Mouse (Mus musculus) large intestine, adult 2 months (tissue): ENCODE data around the gene Nrxn3. TPM values are rescaled to one million over a fixed set of nuclear protein-coding genes. Genes with fewer than 3 reads are reported as not detected.

Experiments
- DNase-seq: peaks from one replicate; pipeline ENCODE4 v3.0.0-alpha.2; 2012; ENCODE audit warnings: low read depth, low spot score
- WGBS: fragments of 180-500 bp; shearing (Covaris S2); methylation state at CpG from one replicate; pipeline ENCODE4 v1.1.7; 2018; 5-methylcytosine and 5-hydroxymethylcytosine counted together
- polyA plus RNA-seq: library from polyadenylated mRNA; depleted of rRNA; stranded (reverse); fragments of >200 nt; gene quantifications from 2 replicates; pipeline ENCODE4 v1.2.3, GENCODE M21; 2012

The Nrxn3 gene
- polyA plus RNA-seq, 1 experiment, result 0.06 TPM

- 4% methylated on average over 1 of the region's 1 CpGs for WGBS
- no peak for DNase-seq
Observed at GRCm38 (mm10) chr12:88900728-88901080, 178.0 kb downstream of the Nrxn3 start.

GRCm38 (mm10) chr12:88910761-88911160 is 188.1 kb downstream of the Nrxn3 start:
- 48% methylated on average over 2 of the region's 2 CpGs for WGBS
- no peak for DNase-seq

- no peak for DNase-seq
- 44% methylated on average over 2 of the region's 2 CpGs for WGBS
Observed at GRCm38 (mm10) chr12:88916752-88917151, 194.1 kb downstream of the Nrxn3 start.

- WGBS, result 64% methylated on average over 3 of the region's 3 CpGs
Observed at GRCm38 (mm10) chr12:88924896-88925295, 202.2 kb downstream of the Nrxn3 start.

GRCm38 (mm10) chr12:88926306-88926705 is 203.6 kb downstream of the Nrxn3 start:
- 87% methylated on average over 4 of the region's 4 CpGs for WGBS
- no peak for DNase-seq

More at GRCm38 (mm10) chr12:88924896-88925295, 202.2 kb downstream of the Nrxn3 start:
- DNase-seq, result no peak

DNA sequence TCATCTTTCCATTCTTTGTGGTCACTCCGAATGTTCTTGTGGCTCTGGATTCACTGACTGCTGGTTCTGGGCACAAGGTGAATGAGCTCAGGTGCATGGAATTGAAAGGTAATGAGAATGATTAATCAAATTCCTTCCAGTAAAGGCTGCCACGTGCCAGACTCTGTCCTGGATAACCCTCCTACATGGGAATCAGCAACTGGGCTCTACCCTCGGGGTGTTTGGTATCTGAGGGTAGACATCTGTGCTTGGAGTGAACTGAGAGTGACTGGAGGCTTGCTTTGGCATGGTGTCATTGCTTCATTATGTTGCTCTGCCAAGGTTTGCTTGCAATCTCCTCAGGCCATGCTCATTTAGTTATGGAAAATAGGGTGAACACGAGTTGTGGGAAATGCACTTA is 209.0 kb downstream of the Nrxn3 start:
- WGBS, result 51% methylated on average over 4 of the region's 4 CpGs
- no peak for DNase-seq

- WGBS, result 84% methylated on average over 2 of the region's 2 CpGs
- no peak for DNase-seq
Observed at GRCm38 (mm10) chr12:88939679-88940078, 217.0 kb downstream of the Nrxn3 start.

DNA sequence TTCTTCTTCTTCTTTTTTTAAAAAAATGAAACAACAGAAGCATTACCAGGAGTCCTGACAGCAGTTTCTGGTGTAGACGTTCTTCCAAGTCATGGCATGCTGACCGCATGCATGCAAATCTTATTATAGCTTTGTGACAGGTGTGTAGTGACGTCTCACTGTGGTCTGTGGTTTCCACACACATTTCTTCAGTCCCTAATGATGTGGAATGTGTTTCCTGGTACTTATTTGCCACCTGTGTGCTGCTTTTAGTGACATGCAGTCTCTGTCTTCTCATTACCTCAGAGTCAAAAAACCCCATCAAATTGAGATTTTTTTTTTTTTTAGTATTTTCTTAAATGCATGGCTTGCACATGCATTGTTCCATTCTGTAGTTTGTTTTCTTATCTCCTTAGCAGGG is 222.3 kb downstream of the Nrxn3 start:
- WGBS, result 65% methylated on average over 3 of the region's 3 CpGs
- no peak for DNase-seq

GRCm38 (mm10) chr12:88949870-88950269 is 227.2 kb downstream of the Nrxn3 start:
- DNase-seq, result no peak
- WGBS, result 81% methylated on average over 2 of the region's 2 CpGs

GRCm38 (mm10) chr12:88952937-88953600 is 230.4 kb downstream of the Nrxn3 start:
- DNase-seq, result no peak
- 60% methylated on average over 7 of the region's 7 CpGs for WGBS

- no peak for DNase-seq
- WGBS, result 55% methylated on average over 4 of the region's 4 CpGs
Observed at GRCm38 (mm10) chr12:88953801-88954200, 231.1 kb downstream of the Nrxn3 start.

GRCm38 (mm10) chr12:88957431-88957830 is 234.8 kb downstream of the Nrxn3 start:
- DNase-seq, result no peak
- 55% methylated on average over 3 of the region's 3 CpGs for WGBS

GRCm38 (mm10) chr12:88960817-88961216 is 238.1 kb downstream of the Nrxn3 start:
- no peak for DNase-seq
- WGBS, result 93% methylated on average over 1 of the region's 1 CpGs

DNA sequence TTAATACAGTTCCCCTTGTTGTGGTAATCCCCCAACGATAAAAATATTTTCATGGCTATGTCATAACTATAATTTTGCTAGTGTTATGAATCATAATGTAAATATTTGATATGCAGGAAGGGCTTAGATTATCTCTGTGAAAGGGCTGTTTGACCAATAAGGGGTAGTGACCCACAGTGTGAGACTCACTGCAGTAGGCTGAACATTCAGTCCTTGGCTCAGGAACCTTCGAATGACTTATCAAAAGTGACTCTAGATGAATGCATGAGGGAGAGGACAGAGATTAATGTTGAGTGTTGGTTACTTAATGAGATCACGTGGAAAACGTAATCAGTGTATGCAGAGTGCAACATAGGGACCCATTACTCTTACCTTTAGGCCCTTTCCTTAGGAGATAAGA is 243.7 kb downstream of the Nrxn3 start:
- WGBS, result 53% methylated on average over 4 of the region's 4 CpGs
- no peak for DNase-seq

DNA sequence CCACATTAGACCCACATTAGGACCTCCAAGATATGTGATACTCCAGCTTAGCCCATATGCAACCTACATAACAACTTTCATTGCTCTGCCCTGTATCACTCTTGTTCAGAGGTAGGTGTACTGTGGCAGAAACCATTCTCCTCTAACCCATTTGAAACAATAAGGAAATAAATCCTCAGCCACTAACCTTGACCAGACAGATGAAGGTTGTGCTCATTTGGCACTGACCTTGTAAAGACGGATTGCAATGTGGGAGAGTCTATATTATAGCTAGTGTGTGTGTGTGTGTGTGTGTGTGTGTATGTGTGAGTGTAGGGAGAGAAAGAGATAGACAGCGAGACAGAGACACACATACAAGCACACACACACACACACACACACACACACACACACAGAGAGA is 253.9 kb downstream of the Nrxn3 start:
- 39% methylated on average over 2 of the region's 2 CpGs for WGBS
- DNase-seq, result no peak

DNA sequence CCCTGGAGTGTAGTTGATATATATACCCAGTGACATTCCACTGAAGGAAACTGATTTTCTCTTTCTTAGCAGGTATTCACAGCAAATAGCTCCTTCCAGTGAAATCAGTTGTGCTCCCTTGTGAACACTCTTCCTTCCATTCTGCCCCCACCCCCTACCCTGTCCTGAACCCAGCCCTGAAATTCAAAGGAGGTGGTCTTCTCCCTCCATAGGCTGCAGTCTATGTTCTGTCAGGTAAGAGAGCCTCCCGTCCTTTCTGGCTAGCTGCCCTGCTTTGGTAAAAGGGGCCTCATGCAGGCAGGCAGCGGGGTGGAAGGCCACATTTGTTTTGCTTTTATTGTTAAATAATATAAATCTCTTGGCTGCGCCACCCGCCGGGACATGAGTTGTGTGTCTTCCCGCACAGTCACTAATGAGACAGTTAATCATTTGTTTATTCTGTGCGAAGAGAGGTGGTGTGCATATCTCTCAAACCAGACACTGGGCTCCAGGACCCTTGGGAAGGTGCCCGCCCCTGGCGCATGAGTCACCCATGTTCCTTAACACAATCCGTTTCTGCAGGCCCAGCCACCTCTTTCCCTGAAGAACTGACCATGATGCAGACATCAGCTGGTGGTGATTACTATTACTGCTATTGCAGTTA is 261.1 kb downstream of the Nrxn3 start:
- 16% methylated on average over 10 of the region's 10 CpGs for WGBS
- DNase-seq, result no peak

GRCm38 (mm10) chr12:88984375-88984774 is 261.7 kb downstream of the Nrxn3 start:
- WGBS, result 22% methylated on average over 8 of the region's 8 CpGs
- no peak for DNase-seq

GRCm38 (mm10) chr12:88984804-88985203 is 262.1 kb downstream of the Nrxn3 start:
- no peak for DNase-seq
- 43% methylated on average over 5 of the region's 5 CpGs for WGBS

- DNase-seq, result no peak
- 42% methylated on average over 4 of the region's 4 CpGs for WGBS
Observed at GRCm38 (mm10) chr12:88987046-88987445, 264.4 kb downstream of the Nrxn3 start.

- WGBS, result 85% methylated on average over 5 of the region's 5 CpGs
- no peak for DNase-seq
Observed at GRCm38 (mm10) chr12:88990753-88991152, 268.1 kb downstream of the Nrxn3 start.

- WGBS, result 4% methylated on average over 2 of the region's 2 CpGs
- no peak for DNase-seq
Observed at GRCm38 (mm10) chr12:88992141-88992540, 269.5 kb downstream of the Nrxn3 start.
